Mouse (Mus musculus) liver, postnatal 0 days (tissue): ENCODE data around the gene Nxt1.

Experiments
- CTCF ChIP-seq: sonication (generic); IDR thresholded peaks from 2 replicates; pipeline ENCODE4 v1.5.1; 2016; ENCODE audit warnings: antibody characterized with exemption, low read depth
- EP300 ChIP-seq: IDR thresholded peaks from 2 replicates; pipeline ENCODE4 v1.6.1; 2016; ENCODE audit warnings: antibody characterized with exemption, low read depth, mild to moderate bottlenecking

DNA sequence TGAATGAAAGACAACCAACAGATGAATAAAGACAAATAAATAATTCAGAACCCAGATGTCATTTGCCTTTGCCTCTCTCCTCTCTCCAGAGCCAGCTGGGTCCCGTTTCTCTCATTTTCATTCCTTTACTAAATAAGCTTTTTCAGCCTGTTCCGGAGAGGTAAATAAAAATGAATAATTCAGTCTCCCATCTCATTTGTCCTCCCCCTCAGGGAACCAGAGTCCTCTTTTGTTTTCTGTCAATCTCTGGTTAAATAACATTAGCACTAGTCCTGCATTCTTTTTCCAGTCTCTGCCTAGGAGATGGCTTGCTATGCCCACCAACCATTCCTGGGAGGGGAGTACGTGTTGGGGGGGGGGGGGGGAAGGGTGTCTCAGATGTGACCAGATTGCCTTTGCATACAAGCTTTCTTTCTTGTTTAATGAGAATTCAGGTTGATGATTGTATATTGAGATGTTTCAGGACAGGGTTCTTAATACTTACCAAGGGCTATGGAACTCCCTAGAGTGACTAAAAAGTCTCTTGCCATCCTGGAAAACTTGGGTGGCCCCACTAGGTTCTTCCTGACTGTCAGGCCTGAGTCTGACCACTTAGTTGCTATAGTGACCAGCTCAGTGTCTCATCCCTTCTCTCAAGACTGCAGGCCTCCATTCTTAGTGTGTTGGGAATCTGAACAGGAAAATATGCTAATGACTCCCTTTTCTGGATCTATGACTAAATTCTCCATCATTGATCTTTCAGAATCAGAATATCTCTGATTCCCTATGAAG lies 21.6 kb upstream of the Nxt1 start:
- no peak for TF ChIP-seq EP300
- no peak for TF ChIP-seq CTCF
